Mouse (Mus musculus) forebrain, embryonic 13.5 days (tissue): Measurements from ENCODE around the gene Olfr912. TPM values are rescaled to one million over a fixed set of nuclear protein-coding genes. Genes with fewer than 3 reads are reported as not detected.

Experiments used
- ATAC-seq: fragments of 200-750 bp; cut with Nextera tagmentation; 2 replicates; pipeline ENCODE4 v1.8.0; 2017
- H3K27ac ChIP-seq: fragments of 300-500 bp; sonication (generic); 2 replicates; pipeline ENCODE4 v1.5.1; 2015; ENCODE audit warnings: inconsistent platforms, mild to moderate bottlenecking, moderate library complexity
- H3K27me3 ChIP-seq: fragments of 300-500 bp; sonication (generic); 2 replicates; pipeline ENCODE4 v1.6.1; 2015; ENCODE audit warnings: mild to moderate bottlenecking, inconsistent platforms
- H3K36me3 ChIP-seq: fragments of 300-500 bp; sonication (generic); 2 replicates; pipeline ENCODE4 v1.6.1; 2015; ENCODE audit warnings: mild to moderate bottlenecking, inconsistent platforms; ENCODE audit not compliant: poor library complexity, severe bottlenecking
- H3K4me1 ChIP-seq: fragments of 300-500 bp; sonication (generic); 2 replicates; pipeline ENCODE4 v1.6.1; 2015; ENCODE audit warnings: inconsistent platforms
- H3K4me2 ChIP-seq: fragments of 300-500 bp; sonication (generic); 2 replicates; pipeline ENCODE4 v1.6.1; 2015; ENCODE audit warnings: inconsistent platforms, mild to moderate bottlenecking, moderate library complexity
- H3K4me3 ChIP-seq: fragments of 300-500 bp; sonication (generic); 2 replicates; pipeline ENCODE4 v1.5.1; 2015; ENCODE audit warnings: mild to moderate bottlenecking, inconsistent platforms
- H3K9ac ChIP-seq: fragments of 300-500 bp; sonication (generic); 2 replicates; pipeline ENCODE4 v1.6.1; 2015; ENCODE audit warnings: mild to moderate bottlenecking, inconsistent platforms
- H3K9me3 ChIP-seq: fragments of 300-500 bp; sonication (generic); replicated peaks from 2 replicates; pipeline ENCODE4 v1.6.1; 2016; ENCODE audit warnings: inconsistent platforms
- WGBS: fragments of 180-500 bp; shearing (Covaris S2); methylation state at CpG from one replicate; pipeline ENCODE4 v1.1.7; 2015; 5-methylcytosine and 5-hydroxymethylcytosine counted together
- polyA plus RNA-seq: library from polyadenylated mRNA; unstranded; fragments of >200 nt; fragmentation: Nextera tagmentation; extraction: Ambion mirVana; gene quantifications from 2 replicates; pipeline ENCODE4 v1.2.1, GENCODE M21; 2015

Olfr912 gene
- not detected in 2 replicates for polyA plus RNA-seq

- H3K27me3 ChIP-seq: no peaks in the 10 kb centered on the region
- no peaks in the 10 kb centered on the region for H3K4me1 ChIP-seq
- WGBS: 82% methylated on average over 1 of the region's 1 CpGs
- H3K9me3 ChIP-seq: no peaks in the 10 kb centered on the region
- H3K4me2 ChIP-seq: no peak within 1 kb of the TSS
- no peak within 1 kb of the TSS for H3K9ac ChIP-seq
- no peaks in the 10 kb centered on the region for H3K36me3 ChIP-seq
- ATAC-seq: no peak
- H3K4me3 ChIP-seq: no peak within 1 kb of the TSS
- no peak within 1 kb of the TSS for H3K27ac ChIP-seq
Measured at GRCm38 (mm10) chr9:38579878-38580277, at the start of gene Olfr912. Olfr912 (plus strand) TSS chr9:38580178.

DNA sequence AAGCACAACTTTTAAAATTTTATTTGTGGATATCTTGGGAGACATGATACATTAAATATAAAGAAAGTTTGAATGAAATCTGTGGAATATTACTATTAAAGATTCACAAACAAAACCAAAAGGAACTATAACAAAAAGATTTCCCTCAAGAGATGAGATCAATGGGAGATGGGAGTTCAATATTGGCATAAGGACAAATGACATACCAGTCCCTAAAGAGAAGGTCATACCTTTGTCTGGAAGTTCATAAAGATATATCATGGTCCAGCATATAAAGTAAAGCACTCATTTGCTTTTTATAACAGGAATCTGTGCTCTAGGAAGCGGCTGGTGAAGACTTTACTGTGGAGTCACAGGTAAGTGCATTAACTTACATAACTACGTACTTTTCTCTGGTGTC is 42.4 kb upstream of the Olfr912 start, which contains the start of gene Olfr910:
Olfr910 (plus strand) TSS at position 301 of the 400 bp plus-strand sequence.
- Histone ChIP-seq H3K27ac (no peak within 1 kb of the TSS), H3K4me3 (no peak within 1 kb of the TSS), H3K4me2 (no peak within 1 kb of the TSS), H3K9ac (no peak within 1 kb of the TSS), H3K27me3 (no peaks in the 10 kb centered on the region), H3K4me1 (no peaks in the 10 kb centered on the region), H3K36me3 (no peaks in the 10 kb centered on the region), H3K9me3 (no peaks in the 10 kb centered on the region)
- WGBS: 96% methylated on average over 2 of the region's 2 CpGs
- no peak for ATAC-seq

- no peak overlapping the region for H3K4me2 ChIP-seq
- H3K9ac ChIP-seq: no peak overlapping the region
- no peak overlapping the region for H3K4me3 ChIP-seq
- no peaks in the 10 kb centered on the region for H3K9me3 ChIP-seq
- 54% methylated on average over 1 of the region's 1 CpGs for WGBS
- H3K27ac ChIP-seq: no peak overlapping the region
- H3K36me3 ChIP-seq: no peaks in the 10 kb centered on the region
- no peak for ATAC-seq
- H3K4me1 ChIP-seq: no peaks in the 10 kb centered on the region
- no peaks in the 10 kb centered on the region for H3K27me3 ChIP-seq
Measured at GRCm38 (mm10) chr9:38591056-38591455, 11.1 kb downstream of the Olfr912 start.

GRCm38 (mm10) chr9:38592459-38592858 is 12.5 kb downstream of the Olfr912 start, which contains the start of gene Olfr913:
Olfr913 (plus strand) TSS chr9:38592759.
- H3K27ac ChIP-seq: no peak within 1 kb of the TSS
- H3K36me3 ChIP-seq: no peaks in the 10 kb centered on the region
- no peak for ATAC-seq

DNA sequence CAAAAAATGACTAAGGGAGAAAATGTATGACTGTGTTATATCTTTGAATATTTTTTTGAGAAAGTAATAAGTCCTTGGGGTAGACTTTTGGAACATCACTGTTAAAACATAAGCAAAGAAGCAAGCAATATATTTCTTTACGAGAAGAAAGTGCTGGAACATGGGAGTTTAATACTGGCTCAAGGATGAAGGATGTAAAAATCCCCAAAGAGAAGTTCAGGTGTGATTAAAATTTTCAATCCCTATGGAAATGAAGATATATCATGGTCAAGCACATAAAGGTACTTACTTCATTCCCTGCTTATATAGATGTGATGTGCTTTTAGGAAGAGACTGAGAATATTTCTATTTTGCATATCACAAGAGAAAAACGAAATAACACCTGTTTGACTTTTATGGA is 24.8 kb downstream of the Olfr912 start, which contains the start of gene Olfr914:
Olfr914 (plus strand) TSS at position 301 of the 400 bp plus-strand sequence.
- ATAC-seq: no peak
- Histone ChIP-seq H3K4me3 (no peak within 1 kb of the TSS), H3K9me3 (no peaks in the 10 kb centered on the region), H3K27ac (no peak within 1 kb of the TSS), H3K4me1 (no peaks in the 10 kb centered on the region), H3K4me2 (no peak within 1 kb of the TSS), H3K27me3 (no peaks in the 10 kb centered on the region), H3K9ac (no peak within 1 kb of the TSS), H3K36me3 (no peaks in the 10 kb centered on the region)
- WGBS: 82% methylated on average over 2 of the region's 2 CpGs

More at GRCm38 (mm10) chr9:38592459-38592858, 12.5 kb downstream of the Olfr912 start, which contains the start of gene Olfr913:
- H3K4me1 ChIP-seq: no peaks in the 10 kb centered on the region
- no peak within 1 kb of the TSS for H3K4me3 ChIP-seq
- no peak within 1 kb of the TSS for H3K9ac ChIP-seq
- H3K4me2 ChIP-seq: no peak within 1 kb of the TSS
- H3K9me3 ChIP-seq: no peaks in the 10 kb centered on the region
- 60% methylated on average over 2 of the region's 2 CpGs for WGBS
- H3K27me3 ChIP-seq: no peaks in the 10 kb centered on the region

DNA sequence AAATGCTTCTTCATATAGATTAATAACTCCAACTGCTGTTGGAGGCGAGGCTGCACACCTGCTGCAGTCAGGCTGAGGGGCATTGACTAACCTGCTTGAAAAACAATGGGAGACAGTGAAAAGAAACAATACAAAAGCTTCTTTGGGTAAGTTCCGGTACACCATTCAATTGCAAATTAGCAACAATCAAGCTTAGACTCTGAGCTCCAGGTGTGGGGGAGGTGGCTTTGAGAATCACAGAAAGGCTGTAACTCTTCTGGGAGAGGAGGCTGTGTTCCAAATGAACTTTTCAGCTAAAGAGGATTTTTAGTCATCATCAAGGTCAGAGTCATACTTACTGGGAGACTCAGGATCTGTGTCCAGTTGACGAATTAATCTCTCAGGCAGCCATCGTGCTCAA is 52.4 kb downstream of the Olfr912 start:
- H3K9ac ChIP-seq: no peak overlapping the region
- H3K9me3 ChIP-seq: no peaks in the 10 kb centered on the region
- ATAC-seq: no peak
- no peak overlapping the region for H3K27ac ChIP-seq
- H3K4me2 ChIP-seq: no peak overlapping the region
- H3K4me1 ChIP-seq: no peaks in the 10 kb centered on the region
- WGBS: 67% methylated on average over 4 of the region's 4 CpGs
- no peaks in the 10 kb centered on the region for H3K27me3 ChIP-seq
- H3K36me3 ChIP-seq: no peaks in the 10 kb centered on the region
- H3K4me3 ChIP-seq: no peak overlapping the region

Other genes starting within 250 kb of the Olfr912 start
- not detected in 2 replicates for gene Olfr898, start 231.8 kb upstream of the Olfr912 start, polyA plus RNA-seq
- gene Olfr250, start 213.3 kb upstream of the Olfr912 start, polyA plus RNA-seq: not detected in 2 replicates
- not detected in 2 replicates for gene Olfr251, start 203.1 kb upstream of the Olfr912 start, polyA plus RNA-seq
- gene Olfr147, start 178.5 kb upstream of the Olfr912 start, polyA plus RNA-seq: not detected in 2 replicates
- gene Olfr901, start 150.7 kb upstream of the Olfr912 start, polyA plus RNA-seq: not detected in 2 replicates
- gene Olfr902, start 132.5 kb upstream of the Olfr912 start, polyA plus RNA-seq: not detected in 2 replicates
- not detected in 2 replicates for gene Olfr904, start 117.0 kb upstream of the Olfr912 start, polyA plus RNA-seq
- not detected in 2 replicates for gene Olfr905, start 109.1 kb upstream of the Olfr912 start, polyA plus RNA-seq
- not detected in 2 replicates for gene Olfr906, start 93.1 kb upstream of the Olfr912 start, polyA plus RNA-seq
- gene Olfr907, start 84.4 kb upstream of the Olfr912 start, polyA plus RNA-seq: not detected in 2 replicates
- not detected in 2 replicates for gene Olfr911-ps1, start 58.6 kb upstream of the Olfr912 start, polyA plus RNA-seq
- not detected in 2 replicates for gene Olfr910, start 42.3 kb upstream of the Olfr912 start, polyA plus RNA-seq
- gene Olfr913, start 12.6 kb downstream of the Olfr912 start, polyA plus RNA-seq: not detected in 2 replicates
- not detected in 2 replicates for gene Olfr914, start 24.9 kb downstream of the Olfr912 start, polyA plus RNA-seq
- not detected in 2 replicates for gene Olfr916, start 79.7 kb downstream of the Olfr912 start, polyA plus RNA-seq
- gene Olfr917, start 85.7 kb downstream of the Olfr912 start, polyA plus RNA-seq: not detected in 2 replicates
- not detected in 2 replicates for gene Olfr918, start 94.4 kb downstream of the Olfr912 start, polyA plus RNA-seq
- not detected in 2 replicates for gene Olfr919, start 123.5 kb downstream of the Olfr912 start, polyA plus RNA-seq
- gene Vwa5a, start 138.1 kb downstream of the Olfr912 start, polyA plus RNA-seq: 4.5 and 6.2 TPM in 2 replicates
- gene Olfr920, start 172.1 kb downstream of the Olfr912 start, polyA plus RNA-seq: not detected in 2 replicates
- gene Olfr921, start 192.9 kb downstream of the Olfr912 start, polyA plus RNA-seq: not detected in 2 replicates
- gene Olfr922, start 234.4 kb downstream of the Olfr912 start, polyA plus RNA-seq: not detected in 2 replicates
- not detected in 2 replicates for gene Olfr923, start 246.4 kb downstream of the Olfr912 start, polyA plus RNA-seq